Mouse (Mus musculus) adrenal gland, postnatal 25 days (tissue): Measurements from ENCODE around the gene Alkbh2. TPM values are rescaled to one million over a fixed set of nuclear protein-coding genes. Genes with fewer than 3 reads are reported as not detected.
A peak's percentile ranks its signal among the peaks of the same experiment; 100 is the strongest.

Experiments used
- DNase-seq: peaks from one replicate; pipeline ENCODE4 v3.0.0; 2021; ENCODE audit warnings: mixed read lengths
- long read RNA-seq: library from polyadenylated mRNA; stranded (forward); transcript quantifications from one replicate; pipeline ENCODE4 v2.0.0, GENCODE M21; 2021
- total RNA-seq: library from RNA; stranded (reverse); gene quantifications from 2 replicates; pipeline ENCODE4 v1.2.3, GENCODE M21; 2021

Alkbh2 gene
- 12.0 and 12.1 TPM in 2 replicates for total RNA-seq
- long read RNA-seq, partial matches to known transcripts, result 2 of 9 reads
- long read RNA-seq, other reads (novel, unspliced or antisense), result 5 of 9 reads

GRCm38 (mm10) chr5:114127374-114128349 is at the start of gene Alkbh2:
TSS of gene Alkbh2 (minus strand) at chr5:114128218.
- peak; percentile 90 for DNase-seq

- DNase-seq, result no peak
These were observed 48.8 kb upstream of the Alkbh2 start for GRCm38 (mm10) chr5:114176548-114177400.

- peak; percentile 97 for DNase-seq
These were observed 47.7 kb upstream of the Alkbh2 start for GRCm38 (mm10) chr5:114175596-114176171.

GRCm38 (mm10) chr5:114174639-114175038 is 46.6 kb upstream of the Alkbh2 start:
- peak; percentile 55 for DNase-seq

- DNase-seq, result no peak
These were observed 46.0 kb upstream of the Alkbh2 start for GRCm38 (mm10) chr5:114173877-114174581.

GRCm38 (mm10) chr5:114173458-114173857 is 45.4 kb upstream of the Alkbh2 start:
- DNase-seq, result no peak

- no peak for DNase-seq
These were observed 44.9 kb upstream of the Alkbh2 start for GRCm38 (mm10) chr5:114172936-114173335.

GRCm38 (mm10) chr5:114170345-114170744 is 42.3 kb upstream of the Alkbh2 start:
- no peak for DNase-seq

GRCm38 (mm10) chr5:114163117-114163696 is 35.2 kb upstream of the Alkbh2 start:
- DNase-seq, result no peak

- no peak for DNase-seq
These were observed 34.2 kb upstream of the Alkbh2 start for GRCm38 (mm10) chr5:114162106-114162815.

GRCm38 (mm10) chr5:114161424-114161823 is 33.4 kb upstream of the Alkbh2 start:
- DNase-seq, result no peak

GRCm38 (mm10) chr5:114157236-114157635 is 29.2 kb upstream of the Alkbh2 start:
- peak; percentile 38 for DNase-seq

- no peak for DNase-seq
These were observed 27.3 kb upstream of the Alkbh2 start for GRCm38 (mm10) chr5:114155168-114155933.

- DNase-seq, result no peak
These were observed 26.7 kb upstream of the Alkbh2 start for GRCm38 (mm10) chr5:114154765-114155164.

- no peak for DNase-seq
These were observed 25.5 kb upstream of the Alkbh2 start for GRCm38 (mm10) chr5:114153490-114153889.

GRCm38 (mm10) chr5:114152359-114153092 is 24.5 kb upstream of the Alkbh2 start:
- DNase-seq, result peak; percentile 56

GRCm38 (mm10) chr5:114147043-114147972 is 19.3 kb upstream of the Alkbh2 start:
- no peak for DNase-seq
